Mouse (Mus musculus) stomach, embryonic 16.5 days (tissue): ENCODE data around the gene Epb41l1. TPM values are rescaled to one million over a fixed set of nuclear protein-coding genes. Genes with fewer than 3 reads are reported as not detected.

Experiments used
- ATAC-seq: fragments of 200-750 bp; cut with Nextera tagmentation; 2 replicates; pipeline ENCODE4 v1.8.0; 2017; ENCODE audit warnings: moderate number of reproducible peaks, moderate TSS enrichment; ENCODE audit not compliant: insufficient read depth, low FRiP score
- H3K27ac ChIP-seq: fragments of 300-500 bp; sonication (generic); 2 replicates; pipeline ENCODE4 v1.5.1; 2014; ENCODE audit warnings: low read length
- H3K27me3 ChIP-seq: fragments of 300-500 bp; sonication (generic); 2 replicates; pipeline ENCODE4 v1.6.1; 2014; ENCODE audit warnings: low read length, control low read depth, mixed read lengths; ENCODE audit not compliant: control insufficient read depth, insufficient read depth
- H3K36me3 ChIP-seq: fragments of 300-500 bp; sonication (generic); 2 replicates; pipeline ENCODE4 v1.6.1; 2014; ENCODE audit warnings: low read length; ENCODE audit not compliant: control insufficient read depth, insufficient read depth
- H3K4me1 ChIP-seq: fragments of 300-500 bp; sonication (generic); 2 replicates; pipeline ENCODE4 v1.6.1; 2014; ENCODE audit warnings: low read length, control low read depth, mixed read lengths; ENCODE audit not compliant: control insufficient read depth, insufficient read depth
- H3K4me2 ChIP-seq: fragments of 300-500 bp; sonication (generic); 2 replicates; pipeline ENCODE4 v1.6.1; 2014; ENCODE audit warnings: low read depth, low read length, mixed read lengths
- H3K4me3 ChIP-seq: fragments of 300-500 bp; sonication (generic); replicated peaks from 2 replicates; pipeline ENCODE4 v1.5.1; 2014; ENCODE audit warnings: mild to moderate bottlenecking, low read length
- H3K9ac ChIP-seq: fragments of 300-500 bp; sonication (generic); 2 replicates; pipeline ENCODE4 v1.6.1; 2014; ENCODE audit warnings: low read length
- H3K9me3 ChIP-seq: fragments of 300-500 bp; sonication (generic); replicated peaks from 2 replicates; pipeline ENCODE4 v1.6.1; 2016; ENCODE audit warnings: low read length, control low read depth; ENCODE audit not compliant: control insufficient read depth
- WGBS: fragments of 180-500 bp; shearing (Covaris S2); extraction: QIAGEN DNeasy Blood & Tissue Kit; methylation state at CpG from one replicate; pipeline ENCODE4 v1.1.7; 2014; 5-methylcytosine and 5-hydroxymethylcytosine counted together
- polyA plus RNA-seq: library from polyadenylated mRNA; unstranded; fragments of >200 nt; fragmentation: Nextera tagmentation; extraction: Ambion mirVana; gene quantifications from 2 replicates; pipeline ENCODE4 v1.2.1, GENCODE M21; 2015

Epb41l1 gene
- polyA plus RNA-seq, 1 experiment from 2014 or later = 3.1 TPM

DNA sequence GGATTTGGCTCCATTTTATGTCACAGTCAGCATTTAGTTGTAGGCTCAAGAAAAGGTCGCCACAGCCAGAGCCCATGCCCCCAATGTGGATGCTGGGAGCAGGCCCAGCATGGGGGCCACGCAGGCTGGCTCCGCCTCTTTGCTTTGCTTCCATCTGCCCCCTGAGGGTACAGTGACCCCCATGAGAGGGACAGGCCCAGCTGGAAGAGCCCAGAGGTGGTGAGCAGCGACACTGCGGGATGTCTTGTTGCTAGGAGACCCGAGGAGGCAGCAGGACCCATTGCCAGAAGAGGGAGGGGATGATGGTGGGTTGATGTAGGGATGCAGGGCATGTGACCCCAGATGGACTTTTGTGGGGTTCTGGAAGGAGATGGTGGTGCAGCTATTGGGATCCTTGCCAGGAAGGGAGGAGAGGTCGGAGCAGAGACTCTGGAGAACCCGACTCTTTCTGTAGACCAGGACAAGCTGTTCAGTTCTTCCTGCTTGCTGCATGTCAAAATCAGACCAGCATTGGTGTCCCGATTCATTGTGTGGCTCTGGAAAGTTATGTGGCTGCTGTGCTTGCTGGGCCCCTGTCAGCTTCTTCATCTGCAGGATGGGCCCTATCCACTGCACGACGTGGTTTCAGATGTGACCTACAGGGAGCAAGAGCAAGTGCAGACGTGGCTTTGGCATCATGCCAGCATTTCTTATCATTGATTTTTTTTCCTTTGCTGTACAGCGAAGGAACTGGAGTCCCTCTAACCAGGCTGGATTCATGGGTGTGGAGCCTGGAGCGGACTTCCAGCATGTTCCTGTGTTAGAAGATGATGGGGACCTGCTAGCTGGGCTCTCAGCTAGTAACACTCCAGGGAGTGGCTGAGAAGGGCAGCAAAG lies 41.7 kb downstream of the Epb41l1 start:
- 45% methylated on average over 14 of the region's 14 CpGs for WGBS
- Histone ChIP-seq H3K27ac (0 out of 2 replicates have a peak overlapping the region, but pooled peaks have one; percentile 17), H3K9me3 (no peaks in the 10 kb centered on the region), H3K36me3 (no peaks in the 10 kb centered on the region), H3K4me1 (peaks cover 14% of the 10 kb centered on the region), H3K27me3 (no peaks in the 10 kb centered on the region), H3K4me2 (no peak overlapping the region), H3K9ac (no peak overlapping the region), H3K4me3 (no peak overlapping the region)
- ATAC-seq = peak; percentile 71

DNA sequence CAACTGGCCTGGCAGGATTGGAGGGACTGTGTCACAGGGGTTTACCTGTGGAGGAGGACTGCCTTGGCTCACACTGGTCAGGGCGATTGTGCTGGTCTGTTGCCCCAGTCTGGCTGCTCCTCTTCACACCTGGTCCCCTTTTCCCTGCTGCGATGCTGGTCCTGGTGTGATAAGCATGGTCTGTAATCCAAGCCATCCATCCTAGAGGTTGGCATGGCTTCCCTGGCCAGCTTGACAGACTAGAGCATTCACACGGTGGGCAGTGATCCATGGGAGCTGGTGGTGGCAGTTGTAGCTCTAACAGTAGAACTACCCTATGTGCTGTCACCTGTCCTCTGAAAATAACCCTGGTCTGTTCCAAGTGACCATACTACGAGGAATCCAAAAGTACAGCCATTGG lies 43.7 kb downstream of the Epb41l1 start:
- no peak overlapping the region for H3K4me2 ChIP-seq
- WGBS = 87% methylated on average over 4 of the region's 4 CpGs
- H3K9ac ChIP-seq = no peak overlapping the region
- no peak for ATAC-seq
- no peak overlapping the region for H3K4me3 ChIP-seq
- no peak overlapping the region for H3K27ac ChIP-seq
- no peaks in the 10 kb centered on the region for H3K27me3 ChIP-seq
- peaks cover 9% of the 10 kb centered on the region; the same call in 1 of the 2 replicates for H3K4me1 ChIP-seq
- H3K36me3 ChIP-seq = no peaks in the 10 kb centered on the region
- H3K9me3 ChIP-seq = no peaks in the 10 kb centered on the region

DNA sequence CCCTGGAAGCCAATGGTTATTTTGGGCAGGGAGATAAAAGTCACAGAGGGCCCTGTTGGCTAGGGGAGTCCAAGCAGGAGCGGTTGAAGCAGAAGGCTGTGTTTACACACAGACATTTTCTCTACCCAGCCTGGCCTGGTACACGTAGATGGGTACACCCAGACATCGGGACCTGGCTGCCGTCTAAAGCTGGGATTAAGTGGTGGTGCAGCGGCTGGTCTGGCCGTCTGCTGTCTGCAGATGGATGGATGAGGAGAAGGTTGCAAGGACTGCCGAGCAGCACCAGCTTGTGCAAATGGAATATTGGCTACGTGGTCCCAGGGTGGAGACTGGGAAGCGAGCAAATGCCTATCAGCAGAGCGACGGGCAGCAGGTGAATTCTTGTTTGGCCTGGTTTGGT lies 46.8 kb downstream of the Epb41l1 start:
- no peak overlapping the region for H3K9ac ChIP-seq
- H3K27me3 ChIP-seq = no peaks in the 10 kb centered on the region
- H3K4me3 ChIP-seq = no peak overlapping the region
- ATAC-seq = no peak
- H3K9me3 ChIP-seq = no peaks in the 10 kb centered on the region
- peaks cover 4% of the 10 kb centered on the region; the same call in 1 of the 2 replicates for H3K4me1 ChIP-seq
- H3K4me2 ChIP-seq = no peak overlapping the region
- no peak overlapping the region for H3K27ac ChIP-seq
- no peaks in the 10 kb centered on the region for H3K36me3 ChIP-seq
- WGBS = 81% methylated on average over 11 of the region's 11 CpGs

DNA sequence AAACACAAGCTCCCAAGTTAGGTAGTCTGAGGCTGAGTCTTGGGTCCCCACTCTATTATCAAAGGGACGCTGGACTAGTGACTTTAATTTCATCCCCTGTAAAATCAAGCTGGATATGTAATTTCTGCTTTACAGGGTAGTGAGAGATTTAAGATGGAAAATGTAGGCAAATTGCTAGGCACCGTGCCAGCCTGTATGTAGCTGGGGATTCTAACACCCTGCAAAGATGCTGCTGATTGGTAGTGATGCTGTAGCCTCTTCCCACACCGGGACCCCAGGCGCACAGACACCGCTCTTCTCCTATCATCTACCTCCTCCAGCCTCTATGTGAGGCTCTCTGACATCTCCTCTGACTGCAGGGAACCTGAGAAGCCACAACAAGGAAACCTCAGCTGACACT lies 48.2 kb downstream of the Epb41l1 start:
- WGBS = 86% methylated on average over 5 of the region's 5 CpGs
- no peak overlapping the region for H3K9ac ChIP-seq
- no peaks in the 10 kb centered on the region for H3K36me3 ChIP-seq
- H3K9me3 ChIP-seq = no peaks in the 10 kb centered on the region
- H3K4me3 ChIP-seq = no peak overlapping the region
- H3K27me3 ChIP-seq = no peaks in the 10 kb centered on the region
- no peak for ATAC-seq
- H3K27ac ChIP-seq = no peak overlapping the region
- no peak overlapping the region for H3K4me2 ChIP-seq
- peaks cover 3% of the 10 kb centered on the region; the same call in 1 of the 2 replicates for H3K4me1 ChIP-seq

DNA sequence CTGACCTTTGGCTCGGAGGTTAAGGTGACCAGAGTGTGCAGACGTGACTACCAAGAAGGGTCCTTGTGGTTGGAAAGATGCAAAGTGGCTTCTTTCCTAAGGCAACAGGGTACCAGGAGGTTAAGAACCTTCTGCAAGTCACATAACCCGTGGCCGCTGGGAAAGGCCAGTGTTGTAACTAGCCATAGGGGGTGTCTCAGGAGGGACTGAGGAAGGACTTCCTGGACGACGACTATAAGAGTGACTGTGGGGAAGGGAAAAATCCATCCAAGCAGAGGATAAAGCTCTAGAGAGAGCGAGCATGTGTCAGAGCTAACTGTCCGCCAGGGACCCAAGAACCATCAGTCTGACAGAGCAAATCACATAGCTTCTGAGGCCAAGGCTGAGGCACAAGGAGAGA lies 48.8 kb downstream of the Epb41l1 start:
- 74% methylated on average over 8 of the region's 8 CpGs for WGBS
- Histone ChIP-seq H3K4me3 (no peak overlapping the region), H3K9me3 (no peaks in the 10 kb centered on the region), H3K4me2 (no peak overlapping the region), H3K4me1 (peaks cover 6% of the 10 kb centered on the region; the same call in 1 of the 2 replicates), H3K9ac (no peak overlapping the region), H3K27ac (no peak overlapping the region), H3K27me3 (no peaks in the 10 kb centered on the region), H3K36me3 (no peaks in the 10 kb centered on the region)
- no peak for ATAC-seq

DNA sequence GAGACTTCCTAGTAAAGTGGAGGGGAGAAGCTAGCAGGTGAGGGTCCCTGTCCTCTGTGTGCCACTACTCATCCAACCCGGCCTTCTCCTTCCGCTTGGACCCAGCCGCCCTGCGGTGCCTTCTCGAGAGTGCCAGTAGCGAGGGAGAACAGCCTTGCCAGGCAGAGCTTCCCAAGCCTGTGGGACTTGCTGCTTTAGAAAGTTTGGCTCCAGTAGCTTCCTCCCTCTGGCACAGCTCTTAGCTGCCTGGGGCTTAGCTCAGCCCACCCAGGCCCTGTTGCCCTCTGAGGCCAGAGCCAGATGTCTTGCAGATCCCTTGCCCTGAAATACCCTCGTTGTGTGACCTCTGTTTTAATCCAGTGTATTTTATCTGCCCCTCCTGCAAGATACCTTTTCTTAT lies 50.2 kb downstream of the Epb41l1 start:
- no peak overlapping the region for H3K4me3 ChIP-seq
- WGBS = 86% methylated on average over 7 of the region's 7 CpGs
- no peaks in the 10 kb centered on the region for H3K36me3 ChIP-seq
- H3K4me2 ChIP-seq = no peak overlapping the region
- no peaks in the 10 kb centered on the region for H3K27me3 ChIP-seq
- peaks cover 11% of the 10 kb centered on the region; the same call in 1 of the 2 replicates for H3K4me1 ChIP-seq
- H3K27ac ChIP-seq = no peak overlapping the region
- no peak overlapping the region for H3K9ac ChIP-seq
- no peaks in the 10 kb centered on the region for H3K9me3 ChIP-seq
- no peak for ATAC-seq

DNA sequence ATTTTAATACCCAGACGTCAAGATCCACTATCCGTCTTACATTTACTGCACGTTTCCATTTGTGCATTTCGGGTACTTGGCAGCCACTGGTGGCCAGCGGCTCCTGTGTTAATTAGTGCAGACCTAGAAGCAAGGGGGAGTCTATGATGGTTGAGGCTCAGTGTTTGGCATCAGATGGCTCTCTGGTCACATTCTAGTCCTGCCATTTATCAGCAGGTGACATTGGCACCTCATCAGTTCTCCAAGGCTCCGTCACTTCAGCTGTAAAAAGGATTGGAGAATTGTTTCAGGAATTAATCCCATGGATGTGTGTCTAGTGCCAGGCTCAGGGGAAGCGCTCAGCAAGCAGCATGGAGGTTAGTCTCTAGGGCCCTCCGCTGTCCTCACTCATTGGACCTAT lies 51.6 kb downstream of the Epb41l1 start:
- no peak overlapping the region for H3K27ac ChIP-seq
- ATAC-seq = no peak
- H3K9ac ChIP-seq = no peak overlapping the region
- H3K4me3 ChIP-seq = no peak overlapping the region
- H3K9me3 ChIP-seq = no peaks in the 10 kb centered on the region
- WGBS = 89% methylated on average over 8 of the region's 8 CpGs
- H3K4me1 ChIP-seq = peaks cover 11% of the 10 kb centered on the region; the same call in 1 of the 2 replicates
- no peak overlapping the region for H3K4me2 ChIP-seq
- no peaks in the 10 kb centered on the region for H3K27me3 ChIP-seq
- H3K36me3 ChIP-seq = no peaks in the 10 kb centered on the region

DNA sequence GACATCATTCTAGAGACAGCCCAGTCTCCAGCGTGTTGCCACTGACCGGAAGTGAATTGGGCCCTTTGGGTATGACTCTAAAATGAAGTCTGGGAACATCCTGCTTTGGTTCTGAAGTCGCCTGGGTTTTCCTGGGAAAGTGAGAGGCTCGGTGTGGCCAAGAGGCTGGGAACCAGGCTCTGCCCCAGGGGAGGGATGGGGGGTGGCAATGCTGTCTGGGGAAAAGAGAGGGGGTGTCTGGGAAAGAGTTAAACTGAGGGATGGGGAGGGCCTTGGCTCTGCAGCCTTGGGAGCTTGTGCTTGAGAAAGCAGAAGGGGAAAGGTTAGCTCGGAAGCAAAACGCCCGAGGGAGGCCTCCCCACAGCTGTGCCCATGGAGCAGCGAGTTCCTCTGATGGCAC lies 53.0 kb downstream of the Epb41l1 start:
- Histone ChIP-seq H3K9ac (no peak overlapping the region), H3K4me3 (no peak overlapping the region), H3K4me1 (peaks cover 11% of the 10 kb centered on the region), H3K27me3 (no peaks in the 10 kb centered on the region), H3K9me3 (no peaks in the 10 kb centered on the region), H3K27ac (peak overlapping the region; percentile 92; the same call in 1 of the 2 replicates), H3K4me2 (no peak overlapping the region), H3K36me3 (no peaks in the 10 kb centered on the region)
- ATAC-seq = no peak
- 69% methylated on average over 8 of the region's 8 CpGs for WGBS

DNA sequence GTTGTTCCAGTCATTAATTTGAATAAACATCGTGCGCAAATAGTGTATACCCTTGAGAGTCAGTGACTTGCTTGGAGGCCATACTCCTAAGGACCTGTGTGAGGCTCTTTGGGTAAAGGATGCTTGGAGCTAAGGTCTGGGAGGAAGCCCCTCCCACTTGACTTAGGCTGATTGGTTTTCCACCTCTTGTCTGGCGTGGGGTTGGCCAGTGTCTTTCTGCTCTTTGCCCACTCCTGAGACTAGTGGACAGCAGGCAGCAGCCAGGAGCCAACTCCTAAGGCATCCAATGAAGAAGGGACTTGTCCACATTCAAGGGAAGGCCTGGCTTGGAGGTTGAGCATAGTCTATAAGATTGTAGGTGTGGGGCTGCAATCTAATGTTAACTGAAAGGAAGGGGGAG lies 53.4 kb downstream of the Epb41l1 start:
- Histone ChIP-seq H3K27me3 (no peaks in the 10 kb centered on the region), H3K36me3 (no peaks in the 10 kb centered on the region), H3K9me3 (no peaks in the 10 kb centered on the region), H3K4me2 (peak overlapping the region; percentile 88), H3K4me3 (no peak overlapping the region), H3K4me1 (peaks cover 11% of the 10 kb centered on the region), H3K9ac (no peak overlapping the region), H3K27ac (peak overlapping the region; percentile 92)
- ATAC-seq = no peak
- WGBS = 55% methylated on average over 3 of the region's 3 CpGs
